Mouse (Mus musculus) regulatory T cell (primary cell): ENCODE results near the gene Fndc1.

ENCODE experiments used
- in situ Hi-C: fragments of 300-600 bp; cut with MboI, MseI; formaldehyde crosslinking; loops from one replicate; pipeline ENCODE4 v1.15.1; 2025; ENCODE audit warnings: high pct_unique_total_duplicates

The Fndc1 gene

GRCm38 (mm10) chr17:7825416-7825815 lies 1.7 kb downstream of the Fndc1 start:
- in situ Hi-C loops, result loop anchor here (5.0 kb wide), 1 partner anchor 383 kb away; no protein-coding TSS in a partner anchor

GRCm38 (mm10) chr17:7821553-7822186 lies 5.4 kb downstream of the Fndc1 start:
- in situ Hi-C loops, result loop anchor here (5.0 kb wide), 1 partner anchor 519 kb away; no protein-coding TSS in a partner anchor

GRCm38 (mm10) chr17:7820176-7820575 lies 6.9 kb downstream of the Fndc1 start:
- in situ Hi-C loops, result loop anchor here (5.0 kb wide), 1 partner anchor 518 kb away; no protein-coding TSS in a partner anchor

- in situ Hi-C loops, result no loop called here
Observed at GRCm38 (mm10) chr17:7816602-7817001, 10.5 kb downstream of the Fndc1 start.

GRCm38 (mm10) chr17:7814433-7814832 lies 12.7 kb downstream of the Fndc1 start:
- in situ Hi-C loops, result no loop called here

- in situ Hi-C loops, result no loop called here
Observed at GRCm38 (mm10) chr17:7808043-7808442, 19.1 kb downstream of the Fndc1 start.

GRCm38 (mm10) chr17:7805105-7805504 lies 22.0 kb downstream of the Fndc1 start:
- in situ Hi-C loops, result no loop called here

- in situ Hi-C loops, result no loop called here
Observed at GRCm38 (mm10) chr17:7802483-7802882, 24.6 kb downstream of the Fndc1 start.

- in situ Hi-C loops, result no loop called here
Observed at GRCm38 (mm10) chr17:7799894-7800293, 27.2 kb downstream of the Fndc1 start.

- in situ Hi-C loops, result no loop called here
Observed at GRCm38 (mm10) chr17:7795584-7795983, 31.5 kb downstream of the Fndc1 start.

GRCm38 (mm10) chr17:7795168-7795567 lies 31.9 kb downstream of the Fndc1 start:
- in situ Hi-C loops, result no loop called here

GRCm38 (mm10) chr17:7794093-7794492 lies 33.0 kb downstream of the Fndc1 start:
- in situ Hi-C loops, result no loop called here

GRCm38 (mm10) chr17:7790512-7790911 lies 36.6 kb downstream of the Fndc1 start:
- in situ Hi-C loops, result no loop called here

- in situ Hi-C loops, result no loop called here
Observed at GRCm38 (mm10) chr17:7774101-7774500, 53.0 kb downstream of the Fndc1 start.

- in situ Hi-C loops, result no loop called here
Observed at GRCm38 (mm10) chr17:7759786-7760185, 67.3 kb downstream of the Fndc1 start.

- in situ Hi-C loops, result no loop called here
Observed at GRCm38 (mm10) chr17:7755001-7755400, 72.1 kb downstream of the Fndc1 start.

GRCm38 (mm10) chr17:7753383-7753782 lies 73.7 kb downstream of the Fndc1 start:
- in situ Hi-C loops, result loop anchor here (5.0 kb wide), 1 partner anchor 36 kb away; no protein-coding TSS in a partner anchor

GRCm38 (mm10) chr17:7749051-7749815 lies 77.9 kb downstream of the Fndc1 start:
- in situ Hi-C loops, result no loop called here

GRCm38 (mm10) chr17:7746841-7747240 lies 80.3 kb downstream of the Fndc1 start:
- in situ Hi-C loops, result no loop called here

GRCm38 (mm10) chr17:7744976-7745375 lies 82.1 kb downstream of the Fndc1 start:
- in situ Hi-C loops, result no loop called here

GRCm38 (mm10) chr17:7740988-7741387 lies 86.1 kb downstream of the Fndc1 start:
- in situ Hi-C loops, result no loop called here

GRCm38 (mm10) chr17:7722991-7723390 lies 104.1 kb downstream of the Fndc1 start:
- in situ Hi-C loops, result no loop called here

GRCm38 (mm10) chr17:7718886-7719285 lies 108.2 kb downstream of the Fndc1 start:
- in situ Hi-C loops, result loop anchor here (5.0 kb wide), 1 partner anchor 33 kb away; no protein-coding TSS in a partner anchor
